Mouse (Mus musculus) kidney, postnatal 14 days (tissue): ENCODE results near the gene Vmac.

Source experiments
- DNase-seq: peaks from one replicate; pipeline ENCODE4 v3.0.0; 2022; ENCODE audit warnings: mixed read lengths

Vmac gene

GRCm38 (mm10) chr17:56738221-56738620 is 20.4 kb upstream of the Vmac start:
- no peak for DNase-seq

GRCm38 (mm10) chr17:56736534-56736933 is 18.7 kb upstream of the Vmac start:
- no peak for DNase-seq

- DNase-seq = no peak
These were observed 11.8 kb upstream of the Vmac start for GRCm38 (mm10) chr17:56729656-56730055.

GRCm38 (mm10) chr17:56729151-56729550 is 11.3 kb upstream of the Vmac start:
- DNase-seq = peak; percentile 50

GRCm38 (mm10) chr17:56728117-56728516 is 10.3 kb upstream of the Vmac start:
- DNase-seq = peak; percentile 38

GRCm38 (mm10) chr17:56727659-56728058 is 9.8 kb upstream of the Vmac start:
- DNase-seq = no peak

- DNase-seq = no peak
These were observed 9.3 kb upstream of the Vmac start for GRCm38 (mm10) chr17:56727029-56727649.

GRCm38 (mm10) chr17:56723419-56724161 is 5.8 kb upstream of the Vmac start:
- DNase-seq = no peak

- DNase-seq = peak; percentile 74
These were observed 4.6 kb upstream of the Vmac start for GRCm38 (mm10) chr17:56722441-56722840.

- peak; percentile 99 for DNase-seq
These were observed 1.0 kb downstream of the Vmac start for GRCm38 (mm10) chr17:56716655-56717362.

GRCm38 (mm10) chr17:56715914-56716654 is 1.7 kb downstream of the Vmac start:
- no peak for DNase-seq

GRCm38 (mm10) chr17:56715360-56715759 is 2.5 kb downstream of the Vmac start:
- no peak for DNase-seq

- DNase-seq = no peak
These were observed 8.1 kb downstream of the Vmac start for GRCm38 (mm10) chr17:56709708-56710107.

GRCm38 (mm10) chr17:56708692-56709091 is 9.1 kb downstream of the Vmac start:
- DNase-seq = no peak

GRCm38 (mm10) chr17:56706515-56706914 is 11.3 kb downstream of the Vmac start:
- no peak for DNase-seq

GRCm38 (mm10) chr17:56703038-56703437 is 14.8 kb downstream of the Vmac start:
- DNase-seq = no peak

GRCm38 (mm10) chr17:56700451-56700850 is 17.4 kb downstream of the Vmac start:
- DNase-seq = no peak

GRCm38 (mm10) chr17:56693851-56694310 is 23.9 kb downstream of the Vmac start:
- DNase-seq = peak; percentile 69

- DNase-seq = no peak
These were observed 24.4 kb downstream of the Vmac start for GRCm38 (mm10) chr17:56693395-56693794.

- DNase-seq = no peak
These were observed 29.1 kb downstream of the Vmac start for GRCm38 (mm10) chr17:56688689-56689088.

GRCm38 (mm10) chr17:56688045-56688444 is 29.8 kb downstream of the Vmac start:
- no peak for DNase-seq

- no peak for DNase-seq
These were observed 31.0 kb downstream of the Vmac start for GRCm38 (mm10) chr17:56686801-56687200.

- DNase-seq = no peak
These were observed 33.2 kb downstream of the Vmac start for GRCm38 (mm10) chr17:56684649-56685048.
